Mouse (Mus musculus): ENCODE data around the gene Sept11. TPM values are rescaled to one million over a fixed set of nuclear protein-coding genes. Genes with fewer than 3 reads are reported as not detected.

Gene Sept11
- polyA plus RNA-seq, 1 experiment, result 55.8 TPM

GRCm38 (mm10) chr5:93206109-93207005 lies 113.1 kb downstream of the Sept11 start, which contains the start of the genes Ccni and 2010109A12Rik:
Gene Ccni, minus strand, starts transcription at chr5:93206495.
Gene 2010109A12Rik, plus strand, starts transcription at chr5:93206518.
- TF ChIP-seq POLR2A (IDR thresholded peaks at IDR 0.05; ENCODE audit: borderline replicate concordance, control insufficient read depth, low read depth, low read length), result peak; percentile 80
- no peak for TF ChIP-seq CTCF (IDR thresholded peaks at IDR 0.05; ENCODE audit: control insufficient read depth, insufficient read depth, low read length)
- WGBS, result under 1% methylated on average over 79 of the region's 79 CpGs
- H3K27ac ChIP-seq (ENCODE audit: control insufficient read depth, insufficient read depth, low read depth, low read length, poor library complexity), result peak within 1 kb of the TSS; percentile 99

GRCm38 (mm10) chr5:93207006-93207348 lies 113.7 kb downstream of the Sept11 start:
- Histone ChIP-seq H3K4me1 (ENCODE audit: control insufficient read depth, insufficient read depth, low read length) (no peaks in the 10 kb centered on the region), H3K27ac (ENCODE audit: control insufficient read depth, insufficient read depth, low read depth, low read length, poor library complexity) (peak overlapping the region; percentile 99; the same call in 1 of the 2 replicates), H3K4me3 (replicated peaks; ENCODE audit: control insufficient read depth, low read depth, low read length) (peak overlapping the region; percentile 98)
- no peak for TF ChIP-seq CTCF (IDR thresholded peaks at IDR 0.05; ENCODE audit: control insufficient read depth, insufficient read depth, low read length)
- TF ChIP-seq POLR2A (IDR thresholded peaks at IDR 0.05; ENCODE audit: borderline replicate concordance, control insufficient read depth, low read depth, low read length), result no peak
- WGBS, result 7% methylated on average over 6 of the region's 6 CpGs

More at GRCm38 (mm10) chr5:93206109-93207005, 113.1 kb downstream of the Sept11 start, which contains the start of the genes Ccni and 2010109A12Rik:
- Histone ChIP-seq H3K4me1 (ENCODE audit: control insufficient read depth, insufficient read depth, low read length) (no peaks in the 10 kb centered on the region), H3K4me3 (replicated peaks; ENCODE audit: control insufficient read depth, low read depth, low read length) (peak within 1 kb of the TSS; percentile 98)

GRCm38 (mm10) chr5:93207555-93207954 lies 114.3 kb downstream of the Sept11 start:
- no peak overlapping the region for H3K4me3 ChIP-seq (replicated peaks; ENCODE audit: control insufficient read depth, low read depth, low read length)
- 74% methylated on average over 1 of the region's 1 CpGs for WGBS

GRCm38 (mm10) chr5:93218375-93218774 lies 125.1 kb downstream of the Sept11 start:
- H3K4me1 ChIP-seq (ENCODE audit: control insufficient read depth, insufficient read depth, low read length), result no peaks in the 10 kb centered on the region
- H3K4me3 ChIP-seq (replicated peaks; ENCODE audit: control insufficient read depth, low read depth, low read length), result no peak overlapping the region
- WGBS, result 81% methylated on average over 3 of the region's 3 CpGs
- TF ChIP-seq POLR2A (IDR thresholded peaks at IDR 0.05; ENCODE audit: borderline replicate concordance, control insufficient read depth, low read depth, low read length), result no peak
- TF ChIP-seq CTCF (IDR thresholded peaks at IDR 0.05; ENCODE audit: control insufficient read depth, insufficient read depth, low read length), result no peak
- no peak overlapping the region for H3K27ac ChIP-seq (ENCODE audit: control insufficient read depth, insufficient read depth, low read depth, low read length, poor library complexity)

More at GRCm38 (mm10) chr5:93207555-93207954, 114.3 kb downstream of the Sept11 start:
- no peak overlapping the region for H3K27ac ChIP-seq (ENCODE audit: control insufficient read depth, insufficient read depth, low read depth, low read length, poor library complexity)
- no peak for TF ChIP-seq POLR2A (IDR thresholded peaks at IDR 0.05; ENCODE audit: borderline replicate concordance, control insufficient read depth, low read depth, low read length)
- no peak for TF ChIP-seq CTCF (IDR thresholded peaks at IDR 0.05; ENCODE audit: control insufficient read depth, insufficient read depth, low read length)
- H3K4me1 ChIP-seq (ENCODE audit: control insufficient read depth, insufficient read depth, low read length), result no peaks in the 10 kb centered on the region

GRCm38 (mm10) chr5:93221661-93222060 lies 128.4 kb downstream of the Sept11 start:
- 67% methylated on average over 3 of the region's 3 CpGs for WGBS
- Histone ChIP-seq H3K4me3 (replicated peaks; ENCODE audit: control insufficient read depth, low read depth, low read length) (no peak overlapping the region), H3K27ac (ENCODE audit: control insufficient read depth, insufficient read depth, low read depth, low read length, poor library complexity) (no peak overlapping the region), H3K4me1 (ENCODE audit: control insufficient read depth, insufficient read depth, low read length) (no peaks in the 10 kb centered on the region)
- TF ChIP-seq POLR2A (IDR thresholded peaks at IDR 0.05; ENCODE audit: borderline replicate concordance, control insufficient read depth, low read depth, low read length) (no peak), CTCF (IDR thresholded peaks at IDR 0.05; ENCODE audit: control insufficient read depth, insufficient read depth, low read length) (no peak)

- 73% methylated on average over 2 of the region's 2 CpGs for WGBS
- no peak overlapping the region for H3K27ac ChIP-seq (ENCODE audit: control insufficient read depth, insufficient read depth, low read depth, low read length, poor library complexity)
- TF ChIP-seq POLR2A (IDR thresholded peaks at IDR 0.05; ENCODE audit: borderline replicate concordance, control insufficient read depth, low read depth, low read length) (no peak), CTCF (IDR thresholded peaks at IDR 0.05; ENCODE audit: control insufficient read depth, insufficient read depth, low read length) (no peak)
- no peaks in the 10 kb centered on the region for H3K4me1 ChIP-seq (ENCODE audit: control insufficient read depth, insufficient read depth, low read length)
- H3K4me3 ChIP-seq (replicated peaks; ENCODE audit: control insufficient read depth, low read depth, low read length), result no peak overlapping the region
Measured at GRCm38 (mm10) chr5:93224549-93224948, 131.3 kb downstream of the Sept11 start.

Other genes starting within 250 kb of the Sept11 start
- gene Sowahb, start 48.4 kb upstream of the Sept11 start, polyA plus RNA-seq (2011; ENCODE audit: insufficient read depth, insufficient read length, low replicate concordance, missing spikeins), result not detected in 2 replicates
- 73.8 and 76.8 TPM in 2 replicates for gene Ccni, start 113.1 kb downstream of the Sept11 start, polyA plus RNA-seq (2011; ENCODE audit: insufficient read depth, insufficient read length, low replicate concordance, missing spikeins)
- 3.7 and 4.8 TPM in 2 replicates for gene 2010109A12Rik, start 113.1 kb downstream of the Sept11 start, polyA plus RNA-seq (2011; ENCODE audit: insufficient read depth, insufficient read length, low replicate concordance, missing spikeins)
- 9.0 and 11.7 TPM in 2 replicates for gene Ccng2, start 173.8 kb downstream of the Sept11 start, polyA plus RNA-seq (2011; ENCODE audit: insufficient read depth, insufficient read length, low replicate concordance, missing spikeins)